Mouse (Mus musculus) T-cell, adult 2 months (primary cell): ENCODE measurements around the gene Hist1h3g.
A peak's percentile ranks its signal among the peaks of the same experiment; 100 is the strongest.
"Not testable (repeated sequence)": the region's sequence is repeated elsewhere in the genome, so short reads cannot be mapped to it uniquely, and the experiment has no call there.

Experiments
- DNase-seq: peaks from one replicate; pipeline ENCODE4 v3.0.0; 2022; ENCODE audit warnings: low spot score

The Hist1h3g gene

DNA sequence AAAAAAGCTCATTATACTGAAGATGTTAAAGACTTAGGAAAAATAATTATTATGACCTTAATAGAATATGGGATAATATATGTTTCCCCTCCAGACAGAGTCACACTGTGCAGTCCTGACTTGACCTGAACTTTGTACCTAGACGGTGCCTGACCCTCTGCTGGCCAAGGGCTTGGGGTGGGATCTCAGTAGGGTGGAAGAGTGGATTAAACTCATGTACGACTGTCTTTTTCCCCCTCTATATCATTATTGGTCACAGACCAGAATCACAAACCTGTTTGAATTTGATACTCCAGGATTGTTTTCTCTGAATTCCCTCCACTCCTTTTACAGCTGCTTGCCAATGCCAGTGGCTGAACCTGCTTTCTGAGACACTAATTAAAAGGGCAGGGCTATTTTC, 25.5 kb downstream of the Hist1h3g start:
- DNase-seq: not testable (repeated sequence)

DNA sequence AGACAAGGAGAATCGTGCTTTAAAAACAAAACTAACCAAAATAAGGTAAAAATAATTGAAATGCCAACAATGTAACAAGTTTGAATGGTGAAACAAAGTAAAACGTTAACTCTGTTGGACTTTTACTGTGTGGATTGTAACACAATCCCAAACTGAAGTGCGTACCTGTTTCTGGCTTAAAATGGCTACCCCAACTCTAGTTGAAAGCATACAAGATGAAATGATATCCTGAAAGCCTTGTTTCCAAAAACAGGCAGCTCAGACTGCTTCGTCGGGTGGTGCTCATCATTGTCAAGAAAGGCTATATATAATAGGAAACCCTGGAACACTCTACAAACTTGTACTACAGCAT, 26.3 kb downstream of the Hist1h3g start:
- DNase-seq: not testable (repeated sequence)

DNA sequence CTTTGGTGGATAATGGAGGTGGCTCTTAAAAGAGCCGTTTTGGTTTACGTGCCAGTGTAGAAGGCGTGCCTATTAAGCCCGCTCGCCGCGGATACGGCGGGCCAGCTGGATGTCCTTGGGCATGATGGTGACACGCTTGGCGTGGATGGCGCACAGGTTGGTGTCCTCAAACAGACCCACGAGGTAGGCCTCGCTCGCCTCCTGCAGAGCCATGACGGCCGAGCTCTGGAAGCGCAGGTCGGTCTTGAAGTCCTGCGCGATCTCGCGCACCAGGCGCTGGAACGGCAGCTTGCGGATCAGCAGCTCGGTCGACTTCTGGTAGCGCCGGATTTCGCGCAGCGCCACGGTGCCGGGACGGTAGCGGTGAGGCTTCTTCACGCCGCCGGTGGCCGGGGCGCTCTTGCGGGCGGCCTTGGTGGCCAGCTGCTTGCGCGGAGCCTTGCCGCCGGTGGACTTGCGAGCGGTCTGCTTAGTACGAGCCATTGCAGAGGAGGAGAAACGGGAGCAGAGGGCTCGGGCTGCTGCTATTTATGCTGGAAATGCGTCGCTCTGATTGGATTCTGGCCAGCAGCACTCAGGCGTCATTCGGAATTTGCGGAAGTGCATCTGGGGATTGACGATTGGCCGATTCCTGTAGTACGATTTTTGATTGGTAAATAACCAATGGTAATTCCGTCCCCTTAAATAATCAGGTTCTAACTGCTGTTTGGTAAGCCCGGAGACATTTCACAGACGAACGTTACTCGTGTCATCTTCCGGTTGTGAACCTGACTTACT, 26.8 kb downstream of the Hist1h3g start, which contains the start of gene Hist1h3e:
TSS of gene Hist1h3e (minus strand) at position 487 of the 777 bp plus-strand sequence.
- DNase-seq: peak; percentile 95

DNA sequence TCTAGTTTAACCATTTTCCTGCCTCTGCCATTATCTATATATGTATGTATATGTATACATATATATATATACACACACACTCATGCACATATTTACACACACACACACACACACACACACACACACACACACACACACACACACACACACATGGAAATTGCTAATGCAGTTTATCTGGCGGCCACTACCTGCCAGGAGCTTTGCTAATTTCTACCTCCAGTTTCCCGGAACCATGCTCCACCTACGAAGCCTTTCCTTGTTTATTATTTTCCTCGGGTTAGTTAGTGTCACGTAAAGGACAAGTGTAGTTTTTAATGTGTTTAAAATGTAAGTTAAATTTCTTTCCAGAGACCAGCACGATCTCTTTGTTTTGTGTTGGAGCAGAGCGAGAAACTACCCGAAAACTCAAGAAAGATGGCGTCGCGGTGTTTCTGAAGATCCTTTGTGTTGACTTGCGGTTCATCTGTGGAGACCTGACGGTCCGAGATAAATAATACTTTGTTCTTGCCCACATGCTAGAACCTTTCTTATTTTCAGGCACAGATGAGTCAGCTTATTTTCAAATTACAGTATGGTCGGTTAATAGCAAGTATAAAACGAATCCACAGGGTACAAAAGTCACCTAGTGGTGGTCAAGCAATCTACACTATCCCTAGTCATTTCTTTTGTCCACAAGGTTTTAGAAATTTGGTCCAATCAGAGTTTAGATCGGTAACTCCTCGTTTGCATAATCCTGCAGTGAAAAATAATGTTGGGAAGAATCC, 27.7 kb downstream of the Hist1h3g start:
- DNase-seq: peak; percentile 33

DNA sequence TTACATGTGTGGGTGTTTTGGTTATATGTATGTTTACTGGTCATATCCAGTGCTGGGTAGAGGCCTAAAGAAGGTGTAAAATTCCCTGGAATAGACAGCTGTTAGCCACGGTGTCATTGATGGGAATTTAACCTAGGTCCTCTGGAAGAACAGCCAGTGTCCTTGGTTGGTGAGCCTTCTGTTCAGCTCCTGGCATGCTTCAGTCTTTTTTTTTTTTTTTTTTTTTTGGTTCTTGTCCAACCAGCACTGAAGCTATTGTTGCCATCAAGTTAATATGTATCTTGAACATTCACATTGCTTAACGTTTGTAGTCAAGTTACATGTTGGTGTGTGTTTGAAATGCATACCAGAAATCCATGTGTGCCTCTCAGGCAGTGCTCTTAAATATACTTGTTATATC, 29.3 kb downstream of the Hist1h3g start:
- DNase-seq: no peak

DNA sequence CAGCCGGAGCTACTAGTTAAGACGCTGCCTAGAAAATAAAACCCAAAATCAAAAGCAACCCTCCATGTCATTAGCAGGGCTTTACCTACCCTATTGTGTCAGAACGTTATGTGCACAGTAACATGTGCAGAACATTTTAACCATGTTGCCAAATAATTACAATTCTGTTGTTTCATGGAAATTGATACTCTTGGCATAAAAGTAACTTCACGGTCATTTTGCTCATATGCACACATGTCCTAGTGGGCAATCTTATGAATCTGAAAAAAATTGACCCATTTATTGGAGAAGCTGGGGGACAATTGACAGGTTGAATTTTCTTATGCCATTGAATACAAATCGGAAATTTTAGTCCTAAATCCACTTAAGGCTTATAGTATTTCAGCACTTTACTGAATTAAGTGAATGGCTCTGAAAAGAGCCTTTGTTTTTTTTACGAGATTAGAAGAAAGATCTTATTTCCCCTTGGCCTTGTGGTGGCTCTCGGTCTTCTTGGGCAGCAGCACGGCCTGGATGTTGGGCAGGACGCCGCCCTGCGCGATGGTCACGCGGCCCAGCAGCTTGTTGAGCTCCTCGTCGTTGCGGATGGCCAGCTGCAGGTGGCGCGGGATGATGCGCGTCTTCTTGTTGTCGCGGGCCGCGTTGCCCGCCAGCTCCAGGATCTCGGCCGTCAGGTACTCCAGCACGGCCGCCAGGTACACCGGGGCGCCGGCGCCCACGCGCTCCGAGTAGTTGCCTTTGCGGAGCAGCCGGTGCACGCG, 35.2 kb downstream of the Hist1h3g start:
- not testable (repeated sequence) for DNase-seq

DNA sequence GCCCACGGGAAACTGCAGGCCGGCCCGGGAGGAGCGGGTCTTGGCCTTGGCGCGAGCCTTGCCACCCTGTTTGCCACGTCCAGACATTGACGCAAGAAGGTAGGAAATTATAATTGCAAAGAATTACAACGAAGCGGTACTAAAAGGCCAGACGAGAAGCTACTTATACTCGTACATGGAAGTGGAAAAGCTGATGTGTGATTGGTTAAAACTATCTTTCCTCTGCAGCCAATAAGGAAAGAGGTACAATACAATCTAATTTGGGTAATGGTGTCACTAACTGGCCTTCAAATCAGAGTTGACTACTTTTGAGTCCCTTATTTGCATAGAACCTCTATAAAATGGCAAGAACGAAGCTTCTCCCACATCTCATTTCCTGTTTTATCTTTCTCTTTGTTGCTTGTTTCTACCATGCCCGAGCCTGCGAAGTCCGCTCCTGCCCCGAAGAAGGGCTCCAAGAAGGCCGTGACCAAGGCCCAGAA, 35.8 kb downstream of the Hist1h3g start, which contains the start of the genes Hist1h2ae and Hist1h2bg:
TSS of gene Hist1h2ae (minus strand) at position 199 of the 482 bp plus-strand sequence.
TSS of gene Hist1h2bg (plus strand) at position 375 of the 482 bp plus-strand sequence.
- peak; percentile 68 for DNase-seq

DNA sequence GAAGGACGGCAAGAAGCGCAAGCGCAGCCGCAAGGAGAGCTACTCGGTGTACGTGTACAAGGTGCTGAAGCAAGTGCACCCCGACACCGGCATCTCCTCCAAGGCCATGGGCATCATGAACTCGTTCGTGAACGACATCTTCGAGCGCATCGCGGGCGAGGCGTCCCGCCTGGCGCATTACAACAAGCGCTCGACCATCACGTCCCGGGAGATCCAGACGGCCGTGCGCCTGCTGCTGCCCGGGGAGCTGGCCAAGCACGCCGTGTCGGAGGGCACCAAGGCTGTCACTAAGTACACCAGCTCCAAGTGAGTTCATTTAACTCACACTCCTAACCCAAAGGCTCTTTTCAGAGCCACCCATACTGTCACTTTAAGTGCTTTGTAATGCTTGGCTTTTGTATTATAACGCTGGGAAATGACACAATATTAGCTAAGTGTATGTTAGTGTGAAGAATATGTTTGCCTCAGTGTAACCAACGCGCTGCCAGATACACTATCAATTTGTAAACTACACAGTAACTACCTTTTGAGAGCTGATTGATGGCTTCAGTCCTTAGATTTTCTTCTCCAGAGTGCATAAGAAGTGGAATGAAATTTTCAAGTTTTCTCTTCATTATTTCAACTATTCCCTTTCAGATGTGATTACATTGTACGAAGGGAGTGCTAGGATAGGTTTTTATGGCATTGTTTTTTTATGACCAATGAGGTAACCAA, 36.4 kb downstream of the Hist1h3g start:
- not testable (repeated sequence) for DNase-seq

DNA sequence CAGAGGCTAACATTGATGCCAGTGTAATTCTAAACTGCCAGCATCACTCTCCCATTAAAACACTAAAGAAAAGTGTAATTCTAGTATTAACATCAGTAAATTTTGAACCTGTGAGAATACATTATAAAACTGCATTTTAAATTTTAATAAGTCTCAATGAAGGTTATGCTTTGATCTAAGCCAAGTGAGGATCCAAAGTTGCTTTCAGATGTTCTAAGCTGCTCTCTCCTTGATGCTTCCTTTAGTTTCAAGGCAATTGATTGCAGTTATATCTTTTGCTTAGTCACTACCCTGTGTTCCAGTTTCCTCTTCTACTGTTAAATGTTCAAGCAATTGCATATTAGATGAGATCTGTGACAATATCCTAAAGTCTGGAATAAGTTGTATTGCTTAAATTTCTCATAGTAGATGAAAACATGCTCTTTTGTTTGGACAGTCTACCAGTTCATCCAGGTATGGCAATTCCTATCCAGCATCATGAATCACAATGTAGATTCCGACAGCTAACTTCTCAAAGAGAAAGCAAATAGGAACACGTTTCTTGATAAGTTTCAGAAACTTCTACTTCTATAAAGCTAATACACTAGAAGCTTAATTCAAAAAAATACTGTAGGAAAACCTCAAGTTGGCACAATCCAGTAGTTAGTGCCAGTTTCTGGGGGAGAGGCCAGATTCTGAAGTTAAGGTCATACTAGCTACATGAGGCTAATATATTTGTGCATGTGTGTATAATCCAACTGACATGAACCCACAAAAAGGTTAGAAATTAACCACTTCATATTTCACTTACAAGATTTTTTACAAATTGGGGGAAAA, 37.2 kb downstream of the Hist1h3g start:
- DNase-seq: no peak

DNA sequence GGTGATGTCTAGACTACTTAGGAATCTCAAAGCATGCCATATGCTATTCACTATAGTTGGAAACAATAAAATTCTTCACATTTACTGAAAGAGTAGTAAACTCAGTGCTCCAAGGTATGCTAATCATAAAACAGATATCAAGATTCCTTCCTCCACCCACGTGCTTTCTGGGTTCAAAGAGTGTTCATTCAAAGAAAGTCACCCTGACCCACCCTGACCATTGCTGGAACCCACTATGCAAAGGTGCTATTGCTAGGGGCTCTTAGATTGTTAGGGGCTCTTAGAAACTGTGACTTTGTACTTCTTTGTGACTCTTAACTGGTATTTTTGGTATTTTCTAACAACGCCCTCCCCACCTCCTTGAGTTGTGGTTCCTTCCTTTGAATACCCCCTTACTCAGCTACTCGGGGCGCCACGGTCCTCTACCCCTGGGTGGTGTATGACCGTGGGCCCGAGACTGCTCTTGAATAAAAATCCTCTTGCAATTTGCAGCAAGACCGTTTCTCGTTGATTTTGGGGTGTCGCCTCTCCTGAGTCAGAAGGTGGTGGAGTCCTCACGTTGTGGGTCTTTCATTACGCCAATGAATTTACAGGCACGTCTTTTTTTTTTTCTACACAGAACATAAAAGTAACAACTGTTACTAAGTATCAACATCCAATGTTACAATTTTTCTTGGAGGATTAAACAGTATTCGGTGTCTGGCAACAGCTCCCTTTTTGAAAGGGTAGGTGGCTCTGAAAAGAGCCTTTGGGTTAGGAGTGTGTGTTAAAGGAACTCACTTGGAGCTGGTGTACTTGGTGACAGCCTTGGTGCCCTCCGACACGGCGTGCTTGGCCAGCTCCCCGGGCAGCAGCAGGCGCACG, 38.0 kb downstream of the Hist1h3g start:
- DNase-seq: not testable (repeated sequence)

DNA sequence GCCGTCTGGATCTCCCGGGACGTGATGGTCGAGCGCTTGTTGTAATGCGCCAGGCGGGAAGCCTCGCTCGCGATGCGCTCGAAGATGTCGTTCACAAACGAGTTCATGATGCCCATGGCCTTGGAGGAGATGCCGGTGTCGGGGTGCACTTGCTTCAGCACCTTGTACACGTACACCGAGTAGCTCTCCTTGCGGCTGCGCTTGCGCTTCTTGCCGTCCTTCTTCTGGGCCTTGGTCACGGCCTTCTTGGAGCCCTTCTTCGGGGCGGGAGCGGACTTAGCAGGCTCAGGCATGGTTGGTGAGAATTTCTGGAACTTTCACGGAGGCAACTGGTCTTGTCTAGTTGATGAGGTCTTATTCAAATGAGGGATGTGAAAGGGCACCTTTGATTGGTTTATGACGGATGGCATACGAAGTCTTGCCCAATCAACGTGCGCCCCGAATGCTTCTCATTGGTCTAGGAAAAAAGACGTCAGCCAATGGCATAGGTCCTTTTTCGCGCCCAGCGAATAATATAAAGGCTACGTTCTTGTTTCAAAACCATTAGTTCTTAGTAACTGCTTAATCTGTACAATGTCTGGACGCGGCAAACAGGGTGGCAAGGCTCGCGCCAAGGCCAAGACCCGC, 38.8 kb downstream of the Hist1h3g start, which contains the start of the genes Hist1h2bf and Hist1h2ad:
TSS of gene Hist1h2bf (minus strand) at position 299 of the 627 bp plus-strand sequence.
TSS of gene Hist1h2ad (plus strand) at position 484 of the 627 bp plus-strand sequence.
- DNase-seq: peak; percentile 85

DNA sequence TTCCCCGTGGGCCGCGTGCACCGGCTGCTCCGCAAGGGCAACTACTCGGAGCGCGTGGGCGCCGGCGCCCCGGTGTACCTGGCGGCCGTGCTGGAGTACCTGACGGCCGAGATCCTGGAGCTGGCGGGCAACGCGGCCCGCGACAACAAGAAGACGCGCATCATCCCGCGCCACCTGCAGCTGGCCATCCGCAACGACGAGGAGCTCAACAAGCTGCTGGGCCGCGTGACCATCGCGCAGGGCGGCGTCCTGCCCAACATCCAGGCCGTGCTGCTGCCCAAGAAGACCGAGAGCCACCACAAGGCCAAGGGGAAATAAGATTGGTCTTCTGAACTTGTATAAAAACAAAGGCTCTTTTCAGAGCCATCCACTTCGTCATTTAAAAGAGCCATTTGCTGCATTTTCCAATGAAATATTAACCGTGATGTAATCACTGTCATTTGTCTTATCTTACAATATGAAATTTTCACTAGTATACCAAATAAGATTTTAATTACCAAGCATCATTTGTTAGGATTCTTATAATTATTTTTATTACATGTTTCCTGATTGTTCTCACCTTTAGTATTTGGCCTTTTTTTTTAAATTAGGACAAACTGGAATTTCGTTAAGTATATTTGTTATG, 39.4 kb downstream of the Hist1h3g start:
- DNase-seq: not testable (repeated sequence)

DNA sequence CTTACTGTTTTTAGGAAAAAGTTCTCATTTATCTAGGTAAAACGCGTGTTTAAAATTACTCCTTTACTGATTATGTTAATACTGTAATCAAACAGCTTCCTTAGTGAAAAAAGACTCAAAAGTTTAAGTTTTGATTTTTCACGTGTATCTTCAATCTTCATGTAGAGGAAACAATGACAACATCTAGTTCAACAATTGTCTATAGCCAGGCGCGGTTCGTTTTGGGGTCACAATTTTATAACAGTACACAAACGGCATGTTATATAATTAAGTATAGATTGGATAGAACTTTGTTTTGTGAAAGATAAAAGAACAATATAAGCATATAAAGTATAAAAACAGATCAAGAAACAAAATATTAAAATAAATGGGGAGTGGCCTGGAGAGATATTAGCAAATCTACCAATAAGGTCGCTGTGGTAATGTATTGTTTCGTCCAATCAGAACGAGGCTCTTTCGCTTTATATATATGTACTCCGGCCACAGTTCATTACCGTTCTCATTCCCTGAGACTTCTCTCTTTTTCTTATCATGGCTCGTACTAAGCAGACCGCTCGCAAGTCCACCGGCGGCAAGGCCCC, 40.1 kb downstream of the Hist1h3g start, which contains the start of gene Hist1h3d:
TSS of gene Hist1h3d (plus strand) at position 493 of the 581 bp plus-strand sequence.
- peak; percentile 27 for DNase-seq

DNA sequence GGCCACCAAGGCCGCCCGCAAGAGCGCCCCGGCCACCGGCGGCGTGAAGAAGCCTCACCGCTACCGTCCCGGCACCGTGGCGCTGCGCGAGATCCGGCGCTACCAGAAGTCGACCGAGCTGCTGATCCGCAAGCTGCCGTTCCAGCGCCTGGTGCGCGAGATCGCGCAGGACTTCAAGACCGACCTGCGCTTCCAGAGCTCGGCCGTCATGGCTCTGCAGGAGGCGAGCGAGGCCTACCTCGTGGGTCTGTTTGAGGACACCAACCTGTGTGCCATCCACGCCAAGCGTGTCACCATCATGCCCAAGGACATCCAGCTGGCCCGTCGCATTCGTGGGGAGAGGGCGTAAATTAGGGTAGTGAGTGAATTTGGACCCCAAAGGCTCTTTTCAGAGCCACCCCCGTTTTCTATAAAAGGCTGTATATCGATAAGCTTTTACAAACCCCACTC, 40.7 kb downstream of the Hist1h3g start:
- DNase-seq: not testable (repeated sequence)

DNA sequence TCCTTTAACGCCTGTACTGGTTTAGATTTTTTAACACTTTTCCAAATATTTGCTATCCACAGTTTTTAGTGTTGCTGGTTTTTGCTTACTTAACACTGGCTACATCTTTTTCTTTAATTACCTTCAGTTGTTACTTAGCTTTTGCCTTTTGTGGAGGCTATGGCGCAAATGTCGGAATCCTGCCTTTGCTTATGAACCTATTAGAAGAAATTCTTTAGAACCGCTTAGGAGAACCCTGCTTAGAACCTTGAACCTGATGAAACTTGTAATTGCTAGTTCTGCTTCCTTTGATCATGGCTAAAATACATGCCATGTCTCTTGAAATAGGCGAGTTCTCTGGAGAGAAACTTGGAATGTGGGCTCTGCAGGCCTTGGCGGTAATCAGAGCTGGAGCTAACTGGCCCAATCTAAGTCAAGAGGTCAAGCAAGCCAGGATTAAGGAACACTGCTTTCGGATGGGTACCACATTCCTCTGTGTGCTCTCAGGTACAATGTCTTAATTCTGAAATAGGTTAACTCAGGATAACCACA, 41.2 kb downstream of the Hist1h3g start:
- no peak for DNase-seq

DNA sequence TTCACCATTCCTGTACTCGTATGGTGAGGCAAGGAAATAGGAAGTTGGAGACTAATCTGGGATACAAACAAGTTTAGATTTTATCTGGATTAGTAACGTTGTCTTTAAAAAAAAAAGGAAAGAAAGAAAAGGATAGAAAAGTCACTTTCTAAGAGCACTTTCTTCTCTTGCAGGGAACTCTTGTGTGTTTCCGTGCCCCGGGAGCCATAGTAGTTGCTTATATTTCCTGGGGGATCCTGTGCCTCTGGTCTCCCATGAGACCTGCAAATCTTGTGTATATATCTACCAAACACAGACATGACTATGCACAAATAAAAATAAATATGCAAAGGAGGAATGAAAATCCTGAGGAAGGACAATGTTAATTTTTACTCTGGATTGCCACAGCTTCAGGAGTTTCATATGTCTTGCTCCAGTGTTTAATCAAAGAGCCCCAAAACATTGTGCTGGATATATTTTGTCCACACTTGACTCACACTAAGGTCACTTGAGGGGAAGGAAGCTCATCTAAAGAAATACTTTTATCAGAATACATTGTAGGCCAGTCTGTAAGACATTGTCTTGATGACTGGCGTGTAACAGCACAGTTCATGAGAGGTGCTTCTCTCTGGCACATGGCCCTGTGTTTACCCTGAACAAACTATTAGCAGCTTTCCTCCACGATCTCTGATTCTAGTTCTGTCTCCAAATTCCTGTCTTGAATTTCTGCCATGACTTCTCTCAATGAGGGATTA, 41.9 kb downstream of the Hist1h3g start:
- DNase-seq: no peak

DNA sequence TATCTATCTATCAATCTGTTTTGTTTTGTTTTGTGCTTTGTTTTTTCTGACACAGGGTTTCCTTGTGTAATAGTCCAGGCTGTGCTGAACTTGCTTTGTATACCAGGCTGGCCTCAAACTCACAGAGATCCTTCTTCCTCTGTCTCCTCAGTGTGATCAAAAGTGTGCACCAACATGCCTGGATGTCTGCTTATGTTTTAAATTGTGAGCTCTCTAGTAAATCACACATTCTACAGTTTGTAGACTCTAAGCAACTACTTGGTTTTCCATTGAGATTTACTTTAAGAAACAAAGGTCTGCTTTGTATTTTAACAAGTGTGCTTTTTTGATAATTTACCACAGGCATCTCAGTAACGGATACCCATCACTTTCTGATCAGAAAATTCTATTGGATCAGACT, 42.6 kb downstream of the Hist1h3g start:
- DNase-seq: no peak
